Mouse (Mus musculus) heart, adult 2 months (tissue): ENCODE measurements around the gene Apba2.

Source experiments
- CTCF ChIP-seq: fragments of 200-600 bp; IDR thresholded peaks from 2 replicates; pipeline ENCODE4 v1.8.1; 2022; ENCODE audit warnings: antibody characterized with exemption, mild to moderate bottlenecking, moderate library complexity
- EP300 ChIP-seq: fragments of 200-500 bp; IDR thresholded peaks from 2 replicates; pipeline ENCODE4 v1.6.1; 2011; ENCODE audit warnings: low read depth, low read length, control low read depth; ENCODE audit not compliant: insufficient read depth
- POLR2A ChIP-seq: fragments of 200-500 bp; IDR thresholded peaks from 2 replicates; pipeline ENCODE4 v1.6.1; 2011; ENCODE audit warnings: mild to moderate bottlenecking, low read depth, low read length, control low read depth; ENCODE audit not compliant: insufficient read depth

DNA sequence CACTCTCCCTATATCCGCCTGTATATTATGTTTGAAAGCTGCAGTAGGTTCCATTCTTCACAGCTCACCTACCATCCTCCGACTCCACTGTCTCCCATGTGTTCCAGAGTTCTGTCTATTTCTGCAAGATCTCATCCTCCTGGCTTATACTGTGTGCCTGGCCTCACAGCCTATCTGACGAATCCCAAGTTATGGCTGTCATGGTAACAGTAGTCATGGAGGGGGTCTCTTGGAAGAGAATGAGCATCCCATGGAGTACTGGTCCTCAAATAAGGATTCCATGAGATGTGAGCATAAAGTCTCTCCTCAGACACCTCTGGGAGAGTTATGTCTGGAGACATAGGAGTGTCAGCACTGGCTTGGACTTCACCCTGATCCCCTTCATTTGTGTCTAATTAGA is 162.1 kb downstream of the Apba2 start:
- TF ChIP-seq CTCF = no peak
- TF ChIP-seq EP300 = no peak
- TF ChIP-seq POLR2A = no peak
